Comparison of ENCODE assay signal across 8 mouse cellular contexts in the genomic region with DNA sequence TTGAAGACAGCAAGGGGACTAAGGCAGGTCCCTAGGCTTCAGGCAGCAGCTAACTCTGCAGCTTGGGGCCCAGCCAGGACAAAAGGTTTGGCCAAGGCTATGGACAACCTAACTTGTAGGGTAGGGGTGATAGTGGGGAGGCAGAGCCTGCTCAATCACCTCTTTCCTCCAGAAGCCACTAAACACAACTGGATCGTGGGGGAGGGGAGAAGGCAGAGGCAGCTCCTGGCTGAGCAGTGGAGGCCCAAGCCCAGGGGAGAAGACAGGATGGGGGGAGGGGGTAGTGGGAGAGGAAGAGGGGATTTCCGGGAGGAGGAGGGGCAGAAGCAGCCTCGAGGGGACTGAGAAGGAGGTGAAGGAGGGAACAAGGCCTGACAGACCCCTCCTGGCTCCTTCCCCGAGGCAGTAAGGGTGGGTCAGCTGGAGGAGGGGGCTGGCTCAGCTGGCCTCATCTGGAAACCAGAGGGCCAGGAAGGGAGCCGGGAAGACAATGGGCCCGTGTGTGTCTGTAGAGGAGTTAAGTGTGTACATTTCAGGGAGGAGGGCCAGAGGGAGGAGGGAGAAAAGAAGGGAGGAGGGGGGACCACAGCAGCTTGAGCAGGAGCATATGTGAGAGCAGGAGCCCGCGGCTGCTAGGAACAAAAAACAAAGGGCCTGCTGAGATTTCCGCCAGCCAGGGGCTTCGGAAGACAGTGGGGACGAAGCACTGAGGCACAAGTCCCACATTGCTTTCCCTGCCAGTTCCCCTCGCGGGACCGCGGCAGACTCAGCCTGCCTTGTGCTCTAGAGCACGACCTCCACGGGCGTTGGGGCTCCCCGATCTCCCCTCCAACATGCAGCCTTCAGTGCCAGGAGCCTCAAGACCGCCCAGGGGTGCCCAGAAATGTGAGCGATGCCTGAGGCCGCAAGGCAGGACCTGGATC. TPM values are rescaled to one million over a fixed set of nuclear protein-coding genes. Genes with fewer than 3 reads are reported as not detected.
DNase-seq lines count a peak whose midpoint lies in the region; ATAC-seq and TF ChIP-seq lines count a peak whose summit lies in the region.

No protein-coding gene starts in this region.

- H3K4me2 ChIP-seq in heart, embryonic 13.5 days, result peak overlapping the region; percentile 80
- peak overlapping the region; percentile 90 for H3K4me2 ChIP-seq in kidney, postnatal 0 days (ENCODE audit: low read length)

- H3K9me3 ChIP-seq in heart, embryonic 13.5 days, result no peaks in the 10 kb centered on the region
- no peaks in the 10 kb centered on the region for H3K9me3 ChIP-seq in kidney, postnatal 0 days (replicated peaks; ENCODE audit: low read length)

- H3K27ac ChIP-seq in heart, embryonic 13.5 days (replicated peaks), result peak overlapping the region; percentile 96
- H3K27ac ChIP-seq in kidney, postnatal 0 days, result peak overlapping the region; percentile 98

- H3K27me3 ChIP-seq in heart, embryonic 13.5 days (replicated peaks), result no peaks in the 10 kb centered on the region
- H3K27me3 ChIP-seq in kidney, postnatal 0 days (ENCODE audit: insufficient read depth, low read length), result no peaks in the 10 kb centered on the region
- H3K27me3 ChIP-seq in splenic B cell, adult 2 months (ENCODE audit: control insufficient read depth, insufficient read depth, low read length, poor library complexity, severe bottlenecking), result no peaks in the 10 kb centered on the region

- peaks cover 45% of the 10 kb centered on the region for H3K4me1 ChIP-seq in heart, embryonic 13.5 days
- H3K4me1 ChIP-seq in kidney, postnatal 0 days (replicated peaks; ENCODE audit: insufficient read depth, low read length), result peaks cover 33% of the 10 kb centered on the region

- no peak for TF ChIP-seq CTCF in kidney, postnatal 0 days (IDR thresholded peaks at IDR 0.05; ENCODE audit: low read depth)

- peak; percentile 43 to 58 for DNase-seq in spleen, adult 18-20 months
- no peak for DNase-seq in spleen, adult 12 weeks (ENCODE audit: low spot score)
- peak; percentile 92 for DNase-seq in embryo, embryonic 9.5 days (ENCODE audit: extremely low spot score)
- DNase-seq in kidney, postnatal 0 days (ENCODE audit: low spot score), result peak; percentile 92
- peak; percentile 67 to 77 for DNase-seq in lung, postnatal 4 days
- DNase-seq in splenic B cell, adult 2 months (ENCODE audit: low read depth, low spot score), result peak; percentile 53

- H3K36me3 ChIP-seq in heart, embryonic 13.5 days, result peaks cover 36% of the 10 kb centered on the region
- H3K36me3 ChIP-seq in kidney, postnatal 0 days (ENCODE audit: insufficient read depth, low read length), result peaks cover 22% of the 10 kb centered on the region
- H3K36me3 ChIP-seq in splenic B cell, adult 2 months (ENCODE audit: control insufficient read depth, insufficient read depth, low read length, poor library complexity, severe bottlenecking), result peaks cover 1% of the 10 kb centered on the region

- peak overlapping the region; percentile 94 for H3K9ac ChIP-seq in heart, embryonic 13.5 days
- H3K9ac ChIP-seq in kidney, postnatal 0 days (ENCODE audit: low read depth, low read length), result peak overlapping the region; percentile 93

- H3K4me3 ChIP-seq in heart, embryonic 13.5 days, result peak overlapping the region; percentile 84
- H3K4me3 ChIP-seq in kidney, postnatal 0 days (replicated peaks; ENCODE audit: low read depth, low read length), result peak overlapping the region; percentile 95

- ATAC-seq in heart, embryonic 13.5 days (ENCODE audit: extremely low read depth, insufficient number of reproducible peaks, low FRiP score, low TSS enrichment), result peak; percentile 15; the same call in 1 of the 2 replicates
- peak; percentile 33 for ATAC-seq in kidney, postnatal 0 days (replicated peaks; ENCODE audit: low FRiP score, low read depth)
- ATAC-seq in megakaryocyte-erythroid progenitor cell, adult 5-6 weeks (replicated peaks; ENCODE audit: low FRiP score, low TSS enrichment, poor library complexity, severe bottlenecking), result no peak

- 1% methylated on average over 22 of the region's 22 CpGs for WGBS in heart, embryonic 13.5 days
- under 1% methylated on average over 22 of the region's 22 CpGs for WGBS in kidney, postnatal 0 days

RNA-seq across cellular contexts. Expression of a gene that starts 1.4 kb away (rescaled TPM):
- polyA plus RNA-seq in heart, embryonic 13.5 days (2015; fragmentation: Nextera tagmentation; extraction: Ambion mirVana), result 41.2 and 43.0 TPM in 2 replicates
- 79.2 and 79.6 TPM in 2 replicates for polyA plus RNA-seq in kidney, postnatal 0 days (2015; fragmentation: Nextera tagmentation; extraction: Ambion mirVana)
- total RNA-seq in megakaryocyte-erythroid progenitor cell, adult 5-6 weeks (2014; fragmentation: Nextera tagmentation), result 30.3 and 39.1 TPM in 2 replicates
- total RNA-seq in megakaryocyte-erythroid progenitor cell, adult 5-6 weeks (2017), result 10.3 and 18.0 TPM in 2 replicates

RNA-seq across cellular contexts. Expression of a gene that starts 12.5 kb away (rescaled TPM):
- polyA plus RNA-seq in heart, embryonic 13.5 days (2015; fragmentation: Nextera tagmentation; extraction: Ambion mirVana), result 12.7 and 13.2 TPM in 2 replicates
- polyA plus RNA-seq in kidney, postnatal 0 days (2015; fragmentation: Nextera tagmentation; extraction: Ambion mirVana), result 18.2 and 19.9 TPM in 2 replicates
- 26.7 and 38.5 TPM in 2 replicates for total RNA-seq in megakaryocyte-erythroid progenitor cell, adult 5-6 weeks (2014; fragmentation: Nextera tagmentation)
- 3.7 and 7.4 TPM in 2 replicates for total RNA-seq in megakaryocyte-erythroid progenitor cell, adult 5-6 weeks (2017)

RNA-seq across cellular contexts. Expression of a gene that starts 12.6 kb away (rescaled TPM):
- 14.3 and 14.7 TPM in 2 replicates for polyA plus RNA-seq in heart, embryonic 13.5 days (2015; fragmentation: Nextera tagmentation; extraction: Ambion mirVana)
- 43.4 and 46.6 TPM in 2 replicates for polyA plus RNA-seq in kidney, postnatal 0 days (2015; fragmentation: Nextera tagmentation; extraction: Ambion mirVana)
- 24.4 and 25.2 TPM in 2 replicates for total RNA-seq in megakaryocyte-erythroid progenitor cell, adult 5-6 weeks (2014; fragmentation: Nextera tagmentation)
- total RNA-seq in megakaryocyte-erythroid progenitor cell, adult 5-6 weeks (2017), result 13.3 and 19.6 TPM in 2 replicates

RNA-seq across cellular contexts. Expression of a gene that starts 19.4 kb away (rescaled TPM):
- 833 and 868 TPM in 2 replicates for polyA plus RNA-seq in heart, embryonic 13.5 days (2015; fragmentation: Nextera tagmentation; extraction: Ambion mirVana)
- polyA plus RNA-seq in kidney, postnatal 0 days (2015; fragmentation: Nextera tagmentation; extraction: Ambion mirVana), result 1,409 and 1,636 TPM in 2 replicates
- 5,168 and 5,735 TPM in 2 replicates for total RNA-seq in megakaryocyte-erythroid progenitor cell, adult 5-6 weeks (2014; fragmentation: Nextera tagmentation)
- 4,325 and 4,755 TPM in 2 replicates for total RNA-seq in megakaryocyte-erythroid progenitor cell, adult 5-6 weeks (2017)

RNA-seq across cellular contexts. Expression of a gene that starts 24.3 kb away (rescaled TPM):
- 57.5 and 60.9 TPM in 2 replicates for polyA plus RNA-seq in heart, embryonic 13.5 days (2015; fragmentation: Nextera tagmentation; extraction: Ambion mirVana)
- 129 and 131 TPM in 2 replicates for polyA plus RNA-seq in kidney, postnatal 0 days (2015; fragmentation: Nextera tagmentation; extraction: Ambion mirVana)
- total RNA-seq in megakaryocyte-erythroid progenitor cell, adult 5-6 weeks (2014; fragmentation: Nextera tagmentation), result 4.8 TPM in 1 of 2 replicates, not detected in the other
- not detected in 2 replicates for total RNA-seq in megakaryocyte-erythroid progenitor cell, adult 5-6 weeks (2017)
